In genomic region chr5:115124690-115125089, GRCm38 (mm10) we compare ENCODE assay signal across 21 mouse cellular contexts. TPM values are rescaled to one million over a fixed set of nuclear protein-coding genes. Genes with fewer than 3 reads are reported as not detected.
A peak's percentile ranks its signal among the peaks of the same experiment; 100 is the strongest.
DNase-seq lines count a peak whose midpoint lies in the region; TF ChIP-seq lines count a peak whose summit lies in the region.
"Had no signal": no experiment of that assay in that cellular context is flagged by ENCODE, and none has a peak within 500 bp of the region (broad histone marks: within the 10 kb centered on the region; RNA-seq: fewer than 3 reads in every experiment).

No protein-coding gene starts in this region.

- TF ChIP-seq CTCF in cerebellum, adult 2 months (IDR thresholded peaks at IDR 0.05; ENCODE audit: borderline replicate concordance, insufficient read depth, low read depth, low read length): no peak
- TF ChIP-seq CTCF in left cerebral cortex, adult 2 months (IDR thresholded peaks at IDR 0.05): no peak

- H3K27me3 ChIP-seq in cerebellum, adult 2 months (ENCODE audit: control insufficient read depth, insufficient read depth, low read length): no peaks in the 10 kb centered on the region
- H3K27me3 ChIP-seq: embryonic facial prominence, embryonic 15.5 days; heart, embryonic 12.5 days; liver, embryonic 12.5 days; megakaryocyte, embryonic 14.5 days; neural tube, embryonic 15.5 days; Patski had no signal

- peak overlapping the region; percentile 76 for H3K27ac ChIP-seq in cerebellum, adult 2 months (ENCODE audit: insufficient read depth, low read length)
- H3K27ac ChIP-seq in left cerebral cortex, adult 2 months: peak overlapping the region; percentile 73
- H3K27ac ChIP-seq: embryonic facial prominence, embryonic 15.5 days; liver, embryonic 12.5 days had no signal

- no peak overlapping the region for H3K4me3 ChIP-seq in cerebellum, adult 2 months (replicated peaks; ENCODE audit: insufficient read depth, low read depth, low read length)
- H3K4me3 ChIP-seq in left cerebral cortex, adult 2 months: no peak overlapping the region
- H3K4me3 ChIP-seq: embryonic facial prominence, embryonic 15.5 days; forebrain, embryonic 10.5 days; heart, embryonic 12.5 days; liver, embryonic 12.5 days; neural tube, embryonic 15.5 days had no signal

- intact Hi-C loops in heart, postnatal 14 days (cut with DNase I): loop anchor here (1.0 to 10.0 kb wide), 3 partner anchors 39 to 220 kb away; partner anchors contain the start of genes Cox6a1, Gatc and Triap1
- intact Hi-C loops in left cerebral cortex, adult 2 months (cut with DNase I): loop anchor here (2.0 kb wide), 3 partner anchors 32 to 112 kb away; no protein-coding TSS in a partner anchor

- DNase-seq in cerebellum, adult 2 months: no peak
- DNase-seq in cerebellum, adult 18-20 months: no peak
- DNase-seq in heart, adult 11 months: peak; percentile 90
- DNase-seq in heart, postnatal 14 days: no peak
- DNase-seq in left cerebral cortex, adult 2 months (ENCODE audit: extremely low spot score in 1 of 2, low spot score in 2 of 2): no peak
- DNase-seq in left cerebral cortex, adult 11 months (ENCODE audit: low spot score): no peak
- peak; percentile 15 for DNase-seq in thymus, postnatal 14 days
- DNase-seq in thymus, postnatal 0 days (ENCODE audit: low spot score): no peak

- no peak for TF ChIP-seq POLR2A in cerebellum, adult 2 months (IDR thresholded peaks at IDR 0.05; ENCODE audit: borderline replicate concordance, insufficient read depth, low read length)

- H3K4me1 ChIP-seq in cerebellum, adult 2 months (ENCODE audit: control insufficient read depth, insufficient read depth, low read length): peaks cover 29% of the 10 kb centered on the region

- 70% methylated on average over 6 of the region's 6 CpGs for WGBS in cerebellum, adult 2 months

RNA-seq across cellular contexts. Expression of gene Acads, which starts 5.5 kb away (rescaled TPM):
- 14.9 and 16.1 TPM in 2 replicates for polyA plus RNA-seq in cerebellum, adult 2 months (2012; rRNA removed)
- total RNA-seq in heart, postnatal 14 days (2021): 100 to 1,000 TPM; 196 to 208 TPM
- 1 to 10 TPM; 6.5 to 7.2 TPM for total RNA-seq in left cerebral cortex, adult 2 months (2021)
- polyA plus RNA-seq in thymus, postnatal 0 days (2015; fragmentation: Nextera tagmentation; extraction: Ambion mirVana): 51.6 and 58.6 TPM in 2 replicates

RNA-seq across cellular contexts. Expression of gene Unc119b, which starts 10.1 kb away (rescaled TPM):
- polyA plus RNA-seq in cerebellum, adult 2 months (2012; rRNA removed): 34.0 and 36.1 TPM in 2 replicates
- 10 to 100 TPM; 24.7 to 25.8 TPM for total RNA-seq in heart, postnatal 14 days (2021)
- 10 to 100 TPM; 25.2 to 31.0 TPM for total RNA-seq in left cerebral cortex, adult 2 months (2021)
- 25.0 and 27.5 TPM in 2 replicates for polyA plus RNA-seq in thymus, postnatal 0 days (2015; fragmentation: Nextera tagmentation; extraction: Ambion mirVana)

RNA-seq across cellular contexts. Expression of gene Gm10401, which starts 26.6 kb away (rescaled TPM):
- polyA plus RNA-seq in cerebellum, adult 2 months (2012; rRNA removed): not detected in 2 replicates
- total RNA-seq in heart, postnatal 14 days (2021): not detected
- total RNA-seq in left cerebral cortex, adult 2 months (2021): not detected
- 26.4 and 27.2 TPM in 2 replicates for polyA plus RNA-seq in thymus, postnatal 0 days (2015; fragmentation: Nextera tagmentation; extraction: Ambion mirVana)
- total RNA-seq: adrenal gland, adult 8-10 months; gastrocnemius, postnatal 4 days; heart, postnatal 25 days; layer of hippocampus, postnatal 36 days; left cerebral cortex, postnatal 36 days had no signal
- polyA plus RNA-seq: Patski; thymus, adult 2 months had no signal

RNA-seq across cellular contexts. Expression of gene Mlec, which starts 33.3 kb away (rescaled TPM):
- polyA plus RNA-seq in cerebellum, adult 2 months (2012; rRNA removed): 66.0 and 80.2 TPM in 2 replicates
- total RNA-seq in heart, postnatal 14 days (2021): 10 to 100 TPM; 70.0 to 77.1 TPM
- 10 to 100 TPM; 87.8 to 89.8 TPM for total RNA-seq in left cerebral cortex, adult 2 months (2021)
- polyA plus RNA-seq in thymus, postnatal 0 days (2015; fragmentation: Nextera tagmentation; extraction: Ambion mirVana): 25.2 and 26.9 TPM in 2 replicates

Comparison
In these comparisons a context has a peak if more than half of its experiments do, and no peak if none do; other contexts are left out.
1. DNase-seq: peak in heart, adult 11 months (single experiment) and thymus, postnatal 14 days (single experiment); none in cerebellum, adult 2 months (0 of 2), cerebellum, adult 18-20 months (0 of 2), heart, postnatal 14 days (0 of 2), left cerebral cortex, adult 2 months (0 of 2), left cerebral cortex, adult 11 months (single experiment) and thymus, postnatal 0 days (single experiment).
2. RNA of gene Acads, which starts 5.5 kb away (total RNA-seq): 196 to 208 TPM in heart, postnatal 14 days; 6.5 to 7.2 TPM in left cerebral cortex, adult 2 months; every median in the first group is over 10 times any median in the second.